Mouse (Mus musculus): ENCODE data around the gene Mthfd1.

DNA sequence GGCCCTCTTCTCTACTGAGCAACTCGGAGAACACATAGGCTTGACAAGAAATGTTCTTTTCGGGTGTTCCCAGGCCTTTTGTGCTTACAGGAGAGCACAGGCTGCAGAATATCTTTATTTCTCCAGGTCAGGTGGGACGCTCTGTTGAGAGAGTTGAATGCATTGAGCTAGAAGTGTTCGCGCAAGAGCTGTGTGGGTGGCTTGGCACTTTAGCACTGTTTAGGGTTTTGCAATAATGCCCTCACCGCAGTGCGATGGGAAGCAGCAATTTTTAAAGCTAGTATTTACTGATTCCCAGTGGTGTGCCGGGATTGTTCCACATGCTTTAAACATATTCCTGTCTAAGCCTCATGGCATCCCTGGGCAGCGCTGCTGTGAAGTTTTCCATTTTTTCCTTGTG is 56.1 kb downstream of the Mthfd1 start:
- TF ChIP-seq CHD2 (IDR thresholded peaks at IDR 0.05; ENCODE audit: low read depth, low read length) (no peak), MAFK (IDR thresholded peaks at IDR 0.05; ENCODE audit: insufficient read depth, low read depth, low read length) (no peak)

Data from ES-E14 (cell line).